Mouse (Mus musculus): ENCODE measurements at regions not wholly inside any gene's neighbourhood (a gene's known extent, or its start where the extent isn't known, plus 50 kb on each side); places are given as distances from the start of the nearest gene placed in this dataset.
A peak's percentile ranks its signal among the peaks of the same experiment; 100 is the strongest.
"Not testable (repeated sequence)": the region's sequence is repeated elsewhere in the genome, so short reads cannot be mapped to it uniquely, and the experiment has no call there.

GRCm38 (mm10) chr5:25639187-25639586 is 66.4 kb downstream of the Xrcc2 start:
- DNase-seq (ENCODE audit: low read depth, low spot score), result peak; percentile 21

GRCm38 (mm10) chr5:25638097-25638496 is 67.5 kb downstream of the Xrcc2 start:
- DNase-seq (ENCODE audit: low read depth, low spot score), result peak; percentile 24

- DNase-seq (ENCODE audit: low read depth, low spot score), result peak; percentile 24
These were observed 72.6 kb downstream of the Xrcc2 start for GRCm38 (mm10) chr5:25632861-25633535.

GRCm38 (mm10) chr5:25629731-25630130 is 75.9 kb downstream of the Xrcc2 start:
- DNase-seq (ENCODE audit: low read depth, low spot score), result no peak

GRCm38 (mm10) chr5:25628504-25628903 is 77.1 kb downstream of the Xrcc2 start:
- peak; percentile 76 for DNase-seq (ENCODE audit: low read depth, low spot score)

- no peak for DNase-seq (ENCODE audit: low read depth, low spot score)
These were observed 78.5 kb downstream of the Xrcc2 start for GRCm38 (mm10) chr5:25627086-25627485.

- DNase-seq (ENCODE audit: low read depth, low spot score), result no peak
These were observed 81.6 kb downstream of the Xrcc2 start for GRCm38 (mm10) chr5:25624029-25624428.

GRCm38 (mm10) chr5:25619872-25620271 is 85.8 kb downstream of the Xrcc2 start:
- DNase-seq (ENCODE audit: low read depth, low spot score), result no peak

GRCm38 (mm10) chr5:25619337-25619736 is 86.3 kb downstream of the Xrcc2 start:
- DNase-seq (ENCODE audit: low read depth, low spot score), result not testable (repeated sequence)

GRCm38 (mm10) chr5:25614659-25615061 is 91.0 kb downstream of the Xrcc2 start:
- no peak for DNase-seq (ENCODE audit: low read depth, low spot score)

GRCm38 (mm10) chr5:25613844-25614658 is 91.6 kb downstream of the Xrcc2 start:
- peak; percentile 56 for DNase-seq (ENCODE audit: low read depth, low spot score)

GRCm38 (mm10) chr5:25612036-25612705 is 93.5 kb downstream of the Xrcc2 start:
- peak; percentile 16 for DNase-seq (ENCODE audit: low read depth, low spot score)

GRCm38 (mm10) chr5:25609911-25610310 is 94.0 kb downstream of the Cct8l1 start:
- peak; percentile 95 for DNase-seq (ENCODE audit: low read depth, low spot score)

GRCm38 (mm10) chr5:25602123-25602522 is 86.3 kb downstream of the Cct8l1 start:
- DNase-seq (ENCODE audit: low read depth, low spot score), result no peak

- DNase-seq (ENCODE audit: low read depth, low spot score), result peak; percentile 59
These were observed 83.5 kb downstream of the Cct8l1 start for GRCm38 (mm10) chr5:25599363-25599762.

GRCm38 (mm10) chr5:25597786-25598185 is 81.9 kb downstream of the Cct8l1 start:
- no peak for DNase-seq (ENCODE audit: low read depth, low spot score)

- DNase-seq (ENCODE audit: low read depth, low spot score), result no peak
These were observed 75.8 kb downstream of the Cct8l1 start for GRCm38 (mm10) chr5:25591709-25592108.
